Mouse (Mus musculus) intestine, embryonic 14.5 days (tissue): Measurements from ENCODE around the gene Olfr618. TPM values are rescaled to one million over a fixed set of nuclear protein-coding genes. Genes with fewer than 3 reads are reported as not detected.

ENCODE experiments used
- ATAC-seq: fragments of 200-750 bp; cut with Nextera tagmentation; replicated peaks from 2 replicates; pipeline ENCODE4 v1.8.0; 2017; ENCODE audit warnings: low read depth, moderate number of reproducible peaks, moderate TSS enrichment, moderate library complexity; ENCODE audit not compliant: low FRiP score, low TSS enrichment
- DNase-seq: peaks from one replicate; pipeline ENCODE4 v3.0.0-alpha.2; 2018; ENCODE audit warnings: low spot score
- H3K27ac ChIP-seq: fragments of 300-500 bp; sonication (generic); 2 replicates; pipeline ENCODE4 v1.5.1; 2014; ENCODE audit warnings: low read depth, mild to moderate bottlenecking, control low read depth
- H3K27me3 ChIP-seq: fragments of 300-500 bp; sonication (generic); replicated peaks from 2 replicates; pipeline ENCODE4 v1.6.1; 2014; ENCODE audit warnings: low read length, control low read depth; ENCODE audit not compliant: control insufficient read depth, insufficient read depth
- H3K36me3 ChIP-seq: fragments of 300-500 bp; sonication (generic); 2 replicates; pipeline ENCODE4 v1.6.1; 2014; ENCODE audit warnings: low read length, control low read depth; ENCODE audit not compliant: control insufficient read depth, insufficient read depth
- H3K4me1 ChIP-seq: fragments of 300-500 bp; sonication (generic); replicated peaks from 2 replicates; pipeline ENCODE4 v1.6.1; 2014; ENCODE audit warnings: low read length, control low read depth, mixed read lengths; ENCODE audit not compliant: control insufficient read depth, insufficient read depth
- H3K4me2 ChIP-seq: fragments of 300-500 bp; sonication (generic); 2 replicates; pipeline ENCODE4 v1.6.1; 2014; ENCODE audit warnings: low read length
- H3K4me3 ChIP-seq: fragments of 300-500 bp; sonication (generic); 2 replicates; pipeline ENCODE4 v1.5.1; 2014; ENCODE audit warnings: low read depth, low read length, control low read depth, mixed read lengths
- H3K9ac ChIP-seq: fragments of 300-500 bp; sonication (generic); 2 replicates; pipeline ENCODE4 v1.6.1; 2014; ENCODE audit warnings: mild to moderate bottlenecking, low read length
- H3K9me3 ChIP-seq: fragments of 300-500 bp; sonication (generic); 2 replicates; pipeline ENCODE4 v1.6.1; 2016; ENCODE audit warnings: low read length, control low read depth; ENCODE audit not compliant: control insufficient read depth
- WGBS: fragments of 180-500 bp; shearing (Covaris S2); extraction: QIAGEN DNeasy Blood & Tissue Kit; methylation state at CpG from one replicate; pipeline ENCODE4 v1.1.7; 2014; 5-methylcytosine and 5-hydroxymethylcytosine counted together
- microRNA-seq: library from miRNA; unstranded; fragments of <30 nt; microRNA quantifications from one replicate; pipeline ENCODE4, GENCODE M21; 2016
- polyA plus RNA-seq: library from polyadenylated mRNA; unstranded; fragments of >200 nt; fragmentation: Nextera tagmentation; extraction: Ambion mirVana; gene quantifications from 2 replicates; pipeline ENCODE4 v1.2.1, GENCODE M21; 2014

Gene Olfr618
- polyA plus RNA-seq, 1 experiment from 2014 or later: not detected

GRCm38 (mm10) chr7:103636795-103637194, 46.9 kb downstream of the Olfr618 start:
- DNase-seq (no peak), ATAC-seq (no peak)
- Histone ChIP-seq H3K9me3 (no peaks in the 10 kb centered on the region), H3K27ac (no peak overlapping the region), H3K4me3 (no peak overlapping the region), H3K27me3 (no peaks in the 10 kb centered on the region), H3K9ac (no peak overlapping the region), H3K36me3 (no peaks in the 10 kb centered on the region), H3K4me2 (no peak overlapping the region), H3K4me1 (no peaks in the 10 kb centered on the region)

DNA sequence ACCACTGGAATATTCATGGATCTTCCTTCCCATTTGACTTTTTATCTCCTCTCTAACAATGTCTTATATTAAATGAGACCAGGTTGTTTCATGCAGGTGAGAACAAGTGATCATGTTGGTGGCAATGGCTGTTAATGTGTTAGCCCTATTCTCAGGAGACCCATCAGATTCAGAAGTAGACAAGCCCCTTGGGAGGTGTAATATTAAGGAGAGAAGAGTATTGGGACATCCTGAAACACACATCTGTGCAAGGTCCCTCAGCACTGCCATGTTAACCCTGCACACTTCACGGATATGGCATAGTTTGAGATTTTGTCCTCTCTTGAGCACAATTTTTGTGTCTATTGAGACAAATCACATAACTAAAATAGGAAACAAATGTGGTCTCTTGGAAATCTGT, 52.7 kb downstream of the Olfr618 start, which contains the start of gene Olfr622:
Olfr622 (minus strand) TSS at position 101 of the 400 bp plus-strand sequence.
- WGBS: 86% methylated on average over 1 of the region's 1 CpGs
- no peak for ATAC-seq
- Histone ChIP-seq H3K27ac (no peak within 1 kb of the TSS), H3K4me1 (no peaks in the 10 kb centered on the region), H3K9me3 (no peaks in the 10 kb centered on the region), H3K27me3 (no peaks in the 10 kb centered on the region), H3K36me3 (no peaks in the 10 kb centered on the region), H3K4me3 (no peak within 1 kb of the TSS), H3K4me2 (no peak within 1 kb of the TSS), H3K9ac (no peak within 1 kb of the TSS)
- no peak for DNase-seq

GRCm38 (mm10) chr7:103644070-103644469, 54.2 kb downstream of the Olfr618 start:
- Histone ChIP-seq H3K27me3 (no peaks in the 10 kb centered on the region), H3K9ac (no peak overlapping the region), H3K4me1 (no peaks in the 10 kb centered on the region), H3K4me2 (no peak overlapping the region), H3K4me3 (no peak overlapping the region), H3K9me3 (no peaks in the 10 kb centered on the region), H3K27ac (no peak overlapping the region), H3K36me3 (no peaks in the 10 kb centered on the region)
- WGBS: 69% methylated on average over 4 of the region's 4 CpGs
- no peak for DNase-seq
- ATAC-seq: no peak

Small RNA genes lying within 50 kb of the gene (microRNA-seq; reads per million reads assigned to microRNA genes)
- gene Gm26506: not detected

Other genes with a start within 250 kb of the Olfr618 start
- not detected in 2 replicates for gene Olfr600, start 240.4 kb upstream of the Olfr618 start, polyA plus RNA-seq
- not detected in 2 replicates for gene Olfr601, start 227.4 kb upstream of the Olfr618 start, polyA plus RNA-seq
- gene Olfr603, start 203.9 kb upstream of the Olfr618 start, polyA plus RNA-seq: not detected in 2 replicates
- gene Usp17lc, start 175.0 kb upstream of the Olfr618 start, polyA plus RNA-seq: not detected in 2 replicates
- gene Olfr605, start 144.7 kb upstream of the Olfr618 start, polyA plus RNA-seq: not detected in 2 replicates
- gene Olfr606, start 141.1 kb upstream of the Olfr618 start, polyA plus RNA-seq: not detected in 2 replicates
- not detected in 2 replicates for gene Olfr607, start 126.0 kb upstream of the Olfr618 start, polyA plus RNA-seq
- gene Olfr608, start 120.2 kb upstream of the Olfr618 start, polyA plus RNA-seq: not detected in 2 replicates
- gene Olfr609, start 92.0 kb upstream of the Olfr618 start, polyA plus RNA-seq: not detected in 2 replicates
- not detected in 2 replicates for gene Olfr610, start 78.0 kb upstream of the Olfr618 start, polyA plus RNA-seq
- not detected in 2 replicates for gene Olfr611, start 69.3 kb upstream of the Olfr618 start, polyA plus RNA-seq
- not detected in 2 replicates for gene Olfr612, start 47.4 kb upstream of the Olfr618 start, polyA plus RNA-seq
- gene Olfr613, start 42.0 kb upstream of the Olfr618 start, polyA plus RNA-seq: not detected in 2 replicates
- not detected in 2 replicates for gene Olfr615, start 34.0 kb upstream of the Olfr618 start, polyA plus RNA-seq
- gene Olfr616, start 21.0 kb upstream of the Olfr618 start, polyA plus RNA-seq: not detected in 2 replicates
- gene Olfr617, start 17.0 kb upstream of the Olfr618 start, polyA plus RNA-seq: not detected in 2 replicates
- gene Olfr619, start 10.5 kb downstream of the Olfr618 start, polyA plus RNA-seq: not detected in 2 replicates
- not detected in 2 replicates for gene Olfr620, start 22.4 kb downstream of the Olfr618 start, polyA plus RNA-seq
- gene Olfr622, start 52.6 kb downstream of the Olfr618 start, polyA plus RNA-seq: not detected in 2 replicates
- not detected in 2 replicates for gene Olfr623, start 73.6 kb downstream of the Olfr618 start, polyA plus RNA-seq
- 0.03 TPM in 1 of 2 replicates, not detected in the other for gene Olfr624, start 81.1 kb downstream of the Olfr618 start, polyA plus RNA-seq
- not detected in 2 replicates for gene Olfr625-ps1, start 92.6 kb downstream of the Olfr618 start, polyA plus RNA-seq
- gene Olfr243, start 124.6 kb downstream of the Olfr618 start, polyA plus RNA-seq: not detected in 2 replicates
- gene Olfr628, start 140.3 kb downstream of the Olfr618 start, polyA plus RNA-seq: not detected in 2 replicates
- gene Olfr629, start 154.8 kb downstream of the Olfr618 start, polyA plus RNA-seq: not detected in 2 replicates
- gene Olfr630, start 167.2 kb downstream of the Olfr618 start, polyA plus RNA-seq: not detected in 2 replicates
- not detected in 2 replicates for gene Olfr69, start 181.5 kb downstream of the Olfr618 start, polyA plus RNA-seq
- not detected in 2 replicates for gene Olfr68, start 189.6 kb downstream of the Olfr618 start, polyA plus RNA-seq
- gene Olfr67, start 201.7 kb downstream of the Olfr618 start, polyA plus RNA-seq: not detected in 2 replicates
- gene Hbb-bt, start 223.9 kb downstream of the Olfr618 start, polyA plus RNA-seq: 1,233 and 1,868 TPM in 2 replicates
- gene Hbb-bs, start 238.0 kb downstream of the Olfr618 start, polyA plus RNA-seq: 2,953 and 4,508 TPM in 2 replicates